Mouse (Mus musculus) yolk sac, embryonic 10.5 days (tissue): Measurements from ENCODE around the gene Olfr808.

Source experiments
- DNase-seq: peaks from one replicate; pipeline ENCODE4 v3.0.0-alpha.2; 2017; ENCODE audit warnings: low spot score

Gene Olfr808

GRCm38 (mm10) chr10:129765182-129765581, at the start of gene Olfr808:
TSS of gene Olfr808 (plus strand) at chr10:129765482.
- DNase-seq = no peak

- DNase-seq = no peak
These were observed 36.0 kb upstream of the Olfr808 start, which contains the start of gene Olfr805 for GRCm38 (mm10) chr10:129729275-129729674. TSS of gene Olfr805 (minus strand) at chr10:129729375.

- DNase-seq = no peak
These were observed 23.5 kb upstream of the Olfr808 start, which contains the start of gene Olfr806 for GRCm38 (mm10) chr10:129741821-129742220. TSS of gene Olfr806 (minus strand) at chr10:129741921.

GRCm38 (mm10) chr10:129757693-129758092, 7.6 kb upstream of the Olfr808 start, which contains the start of gene Olfr807:
TSS of gene Olfr807 (minus strand) at chr10:129757793.
- DNase-seq = no peak

- no peak for DNase-seq
These were observed 9.1 kb downstream of the Olfr808 start, which contains the start of gene Olfr809 for GRCm38 (mm10) chr10:129774338-129774737. TSS of gene Olfr809 (plus strand) at chr10:129774638.

GRCm38 (mm10) chr10:129778123-129778522, 12.8 kb downstream of the Olfr808 start:
- no peak for DNase-seq

GRCm38 (mm10) chr10:129794817-129795216, 29.5 kb downstream of the Olfr808 start, which contains the start of gene Olfr810:
TSS of gene Olfr810 (minus strand) at chr10:129794917.
- no peak for DNase-seq

GRCm38 (mm10) chr10:129804296-129804695, 39.0 kb downstream of the Olfr808 start, which contains the start of gene Olfr811:
TSS of gene Olfr811 (minus strand) at chr10:129804396.
- DNase-seq = no peak
